Mouse (Mus musculus) heart, adult 2 months (tissue): ENCODE measurements around the gene Prdm16.

Experiments used
- CTCF ChIP-seq: fragments of 200-600 bp; IDR thresholded peaks from 2 replicates; pipeline ENCODE4 v1.8.1; 2022; ENCODE audit warnings: antibody characterized with exemption, mild to moderate bottlenecking, moderate library complexity
- POLR2A ChIP-seq: fragments of 200-500 bp; IDR thresholded peaks from 2 replicates; pipeline ENCODE4 v1.6.1; 2011; ENCODE audit warnings: mild to moderate bottlenecking, low read depth, low read length, control low read depth; ENCODE audit not compliant: insufficient read depth

DNA sequence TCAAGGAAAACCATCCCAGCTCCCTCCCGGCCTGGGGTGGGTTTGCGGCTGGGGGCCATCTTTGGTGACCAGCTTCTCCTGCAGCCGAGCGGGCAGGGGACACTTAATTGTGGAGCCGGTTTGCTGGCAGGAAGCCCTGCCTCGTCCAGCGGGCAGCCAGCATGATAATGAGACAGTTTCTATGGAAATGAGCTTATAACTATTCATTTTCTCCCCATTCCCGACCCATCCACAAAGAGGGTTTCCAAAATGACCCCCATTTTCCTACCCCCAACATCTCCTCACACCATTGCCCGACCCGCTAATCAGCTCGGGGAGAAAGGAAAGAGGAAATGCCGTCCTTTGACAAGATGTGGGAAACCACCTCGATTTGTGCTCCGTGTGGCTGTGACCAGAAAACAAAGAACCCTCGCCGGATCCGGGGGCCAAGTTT, 86.7 kb downstream of the Prdm16 start:
- no peak for TF ChIP-seq POLR2A
- TF ChIP-seq CTCF, result no peak
